Mouse (Mus musculus) erythroblast, adult 5-6 weeks (primary cell): Measurements from ENCODE around the gene Mthfd1l. TPM values are rescaled to one million over a fixed set of nuclear protein-coding genes. Genes with fewer than 3 reads are reported as not detected.

Experiments
- ATAC-seq: replicated peaks from 2 replicates; pipeline ENCODE4 v1.8.0; 2016; ENCODE audit warnings: moderate number of reproducible peaks, mild to moderate bottlenecking, moderate TSS enrichment, inconsistent platforms; ENCODE audit not compliant: poor library complexity, low FRiP score, severe bottlenecking
- total RNA-seq, 2 experiments: library from RNA; stranded (forward) in 1 of 2; stranded (reverse) in 1 of 2; fragments of 150-400 nt in 1 of 2; fragments of 200-764, 138-1000 nt in 1 of 2; gene quantifications; 2 replicates each; pipeline versions ENCODE4 v1.2.3 to v1.2.4; 2015 to 2017; ENCODE audit warnings: low replicate concordance in 2 of 2

The Mthfd1l gene
- total RNA-seq, 2 experiments from 2014 or later = 9.6 to 26.9 TPM

GRCm38 (mm10) chr10:3975898-3976622 lies 3.1 kb downstream of the Mthfd1l start:
- peak; percentile 69 for ATAC-seq

GRCm38 (mm10) chr10:3976623-3977010 lies 3.7 kb downstream of the Mthfd1l start:
- no peak for ATAC-seq

DNA sequence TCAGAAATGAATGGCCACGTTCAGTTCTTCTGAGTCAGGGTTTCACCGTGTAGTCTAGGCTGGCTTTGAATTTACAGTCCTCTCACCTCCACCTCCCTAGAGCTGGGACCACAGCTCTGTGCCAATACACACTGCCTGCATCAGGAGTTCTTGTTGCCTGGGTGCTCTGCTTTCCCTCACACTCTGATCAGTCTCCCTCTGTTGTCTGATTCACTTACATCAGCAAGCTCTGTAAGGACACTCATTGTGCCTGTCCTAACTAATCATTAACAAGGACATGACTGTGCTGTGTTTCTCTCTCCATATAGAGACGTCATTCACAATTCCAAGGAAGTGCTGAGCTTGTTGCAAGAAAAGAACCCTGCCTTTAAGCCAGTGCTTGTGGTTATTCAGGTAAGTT lies 5.4 kb downstream of the Mthfd1l start:
- no peak for ATAC-seq

GRCm38 (mm10) chr10:3978792-3979488 lies 6.0 kb downstream of the Mthfd1l start:
- no peak for ATAC-seq

DNA sequence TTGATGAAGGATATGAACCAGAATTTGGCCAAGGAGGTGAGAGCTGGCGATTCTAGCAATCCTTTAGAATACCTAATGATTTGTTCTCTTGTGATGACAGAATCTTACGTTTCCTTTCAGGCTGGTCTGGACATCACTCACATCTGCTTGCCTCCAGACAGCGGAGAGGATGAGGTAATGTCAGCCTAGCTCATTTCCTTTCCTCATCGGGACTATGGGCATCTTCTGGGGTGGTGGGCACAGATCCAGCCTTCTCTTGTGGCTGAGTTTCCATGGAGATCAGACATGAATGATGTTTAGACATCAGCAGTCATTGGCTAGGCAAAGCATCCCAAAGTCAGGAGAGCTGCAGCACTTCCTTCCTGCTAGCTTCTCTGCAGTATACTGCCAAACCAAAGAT lies 7.3 kb downstream of the Mthfd1l start:
- no peak for ATAC-seq

GRCm38 (mm10) chr10:3990295-3990883 lies 17.5 kb downstream of the Mthfd1l start:
- ATAC-seq = no peak

GRCm38 (mm10) chr10:3993365-3994102 lies 20.6 kb downstream of the Mthfd1l start:
- ATAC-seq = peak; percentile 92

DNA sequence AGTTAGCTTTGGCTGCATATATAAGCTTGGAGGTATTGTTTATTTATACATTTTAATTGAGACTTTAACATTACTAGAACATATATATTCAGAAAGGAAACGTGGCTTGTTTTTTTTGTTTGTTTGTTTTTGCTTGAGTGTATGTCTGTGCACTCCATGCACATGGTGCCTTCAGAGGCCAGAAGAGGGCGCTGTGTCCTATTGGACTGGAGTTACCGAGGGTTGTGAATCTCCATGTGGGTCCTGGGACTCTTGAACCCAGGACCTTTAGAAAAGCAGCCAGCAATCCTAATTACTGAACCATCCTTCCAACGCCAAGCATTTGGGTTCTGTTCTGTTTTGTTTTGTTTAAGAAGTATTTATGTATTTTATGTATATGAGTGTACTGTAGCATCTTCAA lies 22.4 kb downstream of the Mthfd1l start:
- no peak for ATAC-seq

GRCm38 (mm10) chr10:3996170-3996876 lies 23.4 kb downstream of the Mthfd1l start:
- peak; percentile 46; the same call in 1 of the 2 replicates for ATAC-seq

DNA sequence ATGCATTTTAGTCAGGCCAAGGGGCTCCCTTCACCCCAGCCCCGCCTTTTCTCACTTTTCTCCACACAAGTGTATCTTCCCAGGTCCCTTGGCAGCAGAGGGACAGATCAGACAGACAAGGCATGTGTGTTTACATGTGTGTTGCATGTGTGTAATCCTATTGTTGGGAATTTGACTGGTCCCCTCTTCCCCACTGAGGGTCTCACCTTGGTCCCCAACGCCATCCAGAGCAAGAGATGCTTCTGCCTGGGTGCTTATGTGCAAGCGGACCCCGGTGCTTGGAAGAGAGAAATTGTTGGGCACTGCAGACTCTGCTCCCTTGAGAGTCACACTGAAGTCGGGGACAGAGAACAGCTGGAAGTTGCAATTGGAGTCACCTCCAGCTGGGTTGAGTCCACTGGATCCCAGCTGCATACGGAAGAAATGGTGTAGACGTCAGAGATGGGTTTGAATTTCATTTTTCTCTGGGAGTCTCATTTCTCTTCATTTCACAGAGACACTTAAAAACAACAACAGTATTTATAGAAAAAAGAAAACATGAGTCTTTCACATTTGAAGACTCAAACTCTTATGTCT lies 25.0 kb downstream of the Mthfd1l start:
- ATAC-seq = no peak

GRCm38 (mm10) chr10:4002711-4003110 lies 29.8 kb downstream of the Mthfd1l start:
- peak; percentile 64 for ATAC-seq

- no peak for ATAC-seq
Measured at GRCm38 (mm10) chr10:4005191-4005590, 32.3 kb downstream of the Mthfd1l start.

GRCm38 (mm10) chr10:4006296-4007015 lies 33.5 kb downstream of the Mthfd1l start:
- ATAC-seq = no peak

DNA sequence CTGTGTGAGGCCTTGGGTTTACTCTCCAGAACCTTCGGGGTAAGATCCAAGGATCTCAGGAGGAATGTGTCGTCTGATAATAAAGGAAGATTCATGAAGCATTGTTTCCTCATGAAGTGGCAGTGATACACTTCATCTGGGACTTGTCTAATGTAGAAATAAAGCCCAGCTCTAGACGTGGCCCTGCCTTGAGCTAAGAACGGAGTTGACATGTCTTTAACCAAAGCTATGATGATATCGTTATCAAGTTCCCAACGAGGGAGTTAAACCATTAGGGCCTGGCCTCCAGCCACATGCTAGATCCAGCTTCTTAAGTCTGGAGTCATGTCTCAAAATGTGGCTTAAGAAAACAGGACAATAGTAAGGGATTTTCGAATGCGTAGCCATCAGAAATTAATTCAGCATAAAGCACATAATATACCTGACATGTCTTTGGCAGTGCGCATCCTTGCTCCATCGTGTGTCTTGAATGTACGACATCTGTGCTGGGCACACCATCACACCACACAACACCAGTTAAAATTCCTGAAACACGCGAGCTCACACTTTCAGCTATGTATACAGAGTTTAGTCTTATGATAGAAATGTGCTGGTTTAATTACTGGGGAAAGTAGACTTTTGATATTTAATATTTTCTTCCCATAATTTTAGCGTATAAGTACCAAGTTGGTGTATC lies 49.8 kb downstream of the Mthfd1l start:
- ATAC-seq = no peak

GRCm38 (mm10) chr10:4026616-4027015 lies 53.7 kb downstream of the Mthfd1l start:
- no peak for ATAC-seq

GRCm38 (mm10) chr10:4027466-4027865 lies 54.5 kb downstream of the Mthfd1l start:
- no peak for ATAC-seq

- ATAC-seq = no peak
Measured at GRCm38 (mm10) chr10:4028851-4029442, 56.0 kb downstream of the Mthfd1l start.

DNA sequence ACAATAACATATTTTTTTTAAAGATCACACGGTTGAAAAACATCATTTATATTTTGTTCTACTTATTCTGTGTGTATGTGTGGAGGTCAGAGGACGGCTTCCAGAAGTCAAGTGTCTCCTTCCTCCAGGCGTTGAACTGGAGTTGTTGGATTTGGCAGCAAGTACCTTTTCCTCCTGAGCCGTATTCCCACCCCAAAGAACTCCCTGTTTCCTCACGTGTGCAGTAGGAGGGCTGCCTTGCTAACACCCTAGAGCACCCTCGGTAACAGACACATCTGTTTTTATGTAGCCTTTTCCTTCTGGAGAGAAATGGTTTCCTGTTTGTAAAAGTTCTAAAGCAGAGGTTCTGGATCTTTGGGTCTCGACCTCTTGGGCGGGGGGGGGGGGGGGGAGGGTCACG lies 60.8 kb downstream of the Mthfd1l start:
- no peak for ATAC-seq
